8 mouse cellular contexts compared by ENCODE assay signal in the genomic region with DNA sequence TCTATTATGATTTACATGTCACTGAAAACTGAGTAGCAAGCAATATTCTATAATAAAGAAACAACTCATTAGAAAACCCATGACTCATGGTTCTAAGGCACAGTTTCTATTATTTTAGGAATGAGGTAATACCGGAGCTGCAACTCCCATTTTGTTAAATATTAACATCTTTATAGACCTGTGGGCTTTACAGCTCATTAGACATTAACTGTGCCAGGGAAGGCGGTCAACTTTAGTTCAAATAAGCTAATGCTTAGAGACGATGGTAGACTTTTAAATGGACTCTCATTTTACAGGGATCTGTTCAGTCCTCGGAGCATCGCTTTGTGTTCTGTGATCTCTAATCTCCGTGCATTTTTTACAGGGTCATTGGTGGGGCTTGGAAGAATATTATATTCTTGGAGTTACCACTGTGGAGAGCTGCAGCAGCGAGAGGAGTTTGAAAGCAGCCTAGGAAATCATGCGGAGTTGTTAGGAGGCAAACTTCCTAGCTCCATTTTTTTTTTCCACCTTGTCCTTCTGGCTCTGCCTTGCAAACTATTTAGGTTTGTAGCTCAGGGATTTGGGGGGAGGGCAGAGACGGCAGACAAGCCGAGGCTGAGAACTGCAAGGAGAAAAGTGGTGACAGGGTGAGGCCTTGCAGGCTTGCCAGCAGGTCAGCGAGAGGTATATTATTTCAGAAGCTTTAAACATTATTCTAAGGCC.
DNase-seq lines count a peak whose midpoint lies in the region; ATAC-seq lines count a peak whose summit lies in the region.

No protein-coding gene starts in this region.

- ATAC-seq in embryonic facial prominence, embryonic 12.5 days (ENCODE audit: insufficient number of reproducible peaks, insufficient read depth, low FRiP score, low TSS enrichment) = no peak
- no peak for ATAC-seq in hindbrain, embryonic 16.5 days
- peak; percentile 49; the same call in 1 of the 2 replicates for ATAC-seq in limb, embryonic 15.5 days (ENCODE audit: insufficient number of reproducible peaks, low FRiP score, low TSS enrichment, low read depth)
- no peak for ATAC-seq in megakaryocyte progenitor cell, adult 5-6 weeks (replicated peaks; ENCODE audit: poor library complexity)

- no peaks in the 10 kb centered on the region for H3K9me3 ChIP-seq in heart, embryonic 10.5 days
- H3K9me3 ChIP-seq in embryonic facial prominence, embryonic 12.5 days = no peaks in the 10 kb centered on the region
- no peaks in the 10 kb centered on the region for H3K9me3 ChIP-seq in hindbrain, embryonic 16.5 days (ENCODE audit: control insufficient read depth, low read length)
- no peaks in the 10 kb centered on the region for H3K9me3 ChIP-seq in limb, embryonic 15.5 days

- peak overlapping the region; percentile 40; the same call in 1 of the 2 replicates for H3K4me3 ChIP-seq in heart, embryonic 10.5 days
- H3K4me3 ChIP-seq in embryonic facial prominence, embryonic 12.5 days = no peak overlapping the region
- H3K4me3 ChIP-seq in hindbrain, embryonic 16.5 days (ENCODE audit: low read length) = no peak overlapping the region
- H3K4me3 ChIP-seq in limb, embryonic 15.5 days = no peak overlapping the region

- WGBS in heart, embryonic 10.5 days = 27% methylated on average over 11 of the region's 11 CpGs
- WGBS in embryonic facial prominence, embryonic 12.5 days = 25% methylated on average over 11 of the region's 11 CpGs
- WGBS in hindbrain, embryonic 16.5 days = 29% methylated on average over 11 of the region's 11 CpGs
- 12% methylated on average over 11 of the region's 11 CpGs for WGBS in limb, embryonic 15.5 days

- H3K27me3 ChIP-seq in heart, embryonic 10.5 days (ENCODE audit: insufficient read depth, poor library complexity, severe bottlenecking) = no peaks in the 10 kb centered on the region
- H3K27me3 ChIP-seq in embryonic facial prominence, embryonic 12.5 days = no peaks in the 10 kb centered on the region
- no peaks in the 10 kb centered on the region for H3K27me3 ChIP-seq in hindbrain, embryonic 16.5 days (replicated peaks; ENCODE audit: control insufficient read depth, insufficient read depth, low read length)
- H3K27me3 ChIP-seq in limb, embryonic 15.5 days = no peaks in the 10 kb centered on the region

- peak overlapping the region; percentile 33 for H3K4me2 ChIP-seq in embryonic facial prominence, embryonic 12.5 days (replicated peaks)
- peak overlapping the region; percentile 38; the same call in 1 of the 2 replicates for H3K4me2 ChIP-seq in hindbrain, embryonic 16.5 days (ENCODE audit: low read length)
- H3K4me2 ChIP-seq in limb, embryonic 15.5 days = peak overlapping the region; percentile 30

- H3K36me3 ChIP-seq in heart, embryonic 10.5 days = no peaks in the 10 kb centered on the region
- no peaks in the 10 kb centered on the region for H3K36me3 ChIP-seq in embryonic facial prominence, embryonic 12.5 days
- no peaks in the 10 kb centered on the region for H3K36me3 ChIP-seq in hindbrain, embryonic 16.5 days (ENCODE audit: control insufficient read depth, insufficient read depth, low read length)
- H3K36me3 ChIP-seq in limb, embryonic 15.5 days = no peaks in the 10 kb centered on the region

- H3K9ac ChIP-seq in embryonic facial prominence, embryonic 12.5 days = no peak overlapping the region
- H3K9ac ChIP-seq in hindbrain, embryonic 16.5 days (ENCODE audit: low read depth, low read length) = no peak overlapping the region
- no peak overlapping the region for H3K9ac ChIP-seq in limb, embryonic 15.5 days

- DNase-seq in heart, embryonic 10.5 days (ENCODE audit: low spot score) = peak; percentile 90
- no peak for DNase-seq in heart, postnatal 36 days
- DNase-seq in right cerebral cortex, postnatal 4 days = peak; percentile 6
- DNase-seq in thymus, postnatal 0 days (ENCODE audit: low spot score) = no peak

- peaks cover 12% of the 10 kb centered on the region for H3K4me1 ChIP-seq in heart, embryonic 10.5 days
- H3K4me1 ChIP-seq in embryonic facial prominence, embryonic 12.5 days = peaks cover 14% of the 10 kb centered on the region
- H3K4me1 ChIP-seq in hindbrain, embryonic 16.5 days (ENCODE audit: control insufficient read depth, insufficient read depth, low read depth, low read length) = peaks cover 7% of the 10 kb centered on the region
- H3K4me1 ChIP-seq in limb, embryonic 15.5 days = peaks cover 20% of the 10 kb centered on the region

- intact Hi-C loops in heart, postnatal 36 days (cut with DNase I) = no loop called here

- H3K27ac ChIP-seq in heart, embryonic 10.5 days = peak overlapping the region; percentile 90
- H3K27ac ChIP-seq in embryonic facial prominence, embryonic 12.5 days = peak overlapping the region; percentile 73
- no peak overlapping the region for H3K27ac ChIP-seq in hindbrain, embryonic 16.5 days (ENCODE audit: low read depth, low read length)
- H3K27ac ChIP-seq in limb, embryonic 15.5 days = peak overlapping the region; percentile 81

Comparison
In these comparisons a context has a peak if more than half of its experiments do, and no peak if none do; other contexts are left out.
1. DNase-seq: peak in heart, embryonic 10.5 days (single experiment) and right cerebral cortex, postnatal 4 days (single experiment); none in heart, postnatal 36 days (0 of 2) and thymus, postnatal 0 days (single experiment).
2. Peak in every context shown above with its lines, with median percentiles within 50 percentile points of each other: H3K4me2 ChIP-seq.